Mouse (Mus musculus) thymus, postnatal 0 days (tissue): ENCODE data around the gene Mab21l2. TPM values are rescaled to one million over a fixed set of nuclear protein-coding genes. Genes with fewer than 3 reads are reported as not detected.

Experiments used
- DNase-seq: peaks from one replicate; pipeline ENCODE4 v3.0.0-alpha.2; 2015; ENCODE audit warnings: low spot score
- polyA plus RNA-seq: library from polyadenylated mRNA; unstranded; fragments of >200 nt; fragmentation: Nextera tagmentation; extraction: Ambion mirVana; gene quantifications from 2 replicates; pipeline ENCODE4 v1.2.1, GENCODE M21; 2015

The Mab21l2 gene
- polyA plus RNA-seq, 1 experiment from 2014 or later: 0.39 TPM

GRCm38 (mm10) chr3:86539555-86540168, 8.8 kb downstream of the Mab21l2 start:
- DNase-seq: no peak

- DNase-seq: no peak
Measured at GRCm38 (mm10) chr3:86538645-86539554, 9.5 kb downstream of the Mab21l2 start.

GRCm38 (mm10) chr3:86536751-86537150, 11.7 kb downstream of the Mab21l2 start:
- no peak for DNase-seq

- no peak for DNase-seq
Measured at GRCm38 (mm10) chr3:86531531-86532269, 16.7 kb downstream of the Mab21l2 start.

GRCm38 (mm10) chr3:86522880-86523505, 25.4 kb downstream of the Mab21l2 start:
- DNase-seq: no peak

- DNase-seq: no peak
Measured at GRCm38 (mm10) chr3:86518506-86519109, 29.8 kb downstream of the Mab21l2 start.

- no peak for DNase-seq
Measured at GRCm38 (mm10) chr3:86500586-86500985, 47.8 kb downstream of the Mab21l2 start.
